Mouse (Mus musculus) kidney, embryonic 16.5 days (tissue): ENCODE data around the gene Upk3bl. TPM values are rescaled to one million over a fixed set of nuclear protein-coding genes. Genes with fewer than 3 reads are reported as not detected.
"Not testable (repeated sequence)": the region's sequence is repeated elsewhere in the genome, so short reads cannot be mapped to it uniquely, and the experiment has no call there.

ENCODE experiments used
- ATAC-seq: fragments of 200-750 bp; cut with Nextera tagmentation; 2 replicates; pipeline ENCODE4 v1.8.0; 2017; ENCODE audit warnings: moderate TSS enrichment; ENCODE audit not compliant: low FRiP score, low TSS enrichment
- H3K27ac ChIP-seq: fragments of 300-500 bp; sonication (generic); 2 replicates; pipeline ENCODE4 v1.5.1; 2014; ENCODE audit warnings: low read length
- H3K27me3 ChIP-seq: fragments of 300-500 bp; sonication (generic); 2 replicates; pipeline ENCODE4 v1.6.1; 2014; ENCODE audit warnings: low read length, control low read depth, mixed read lengths; ENCODE audit not compliant: insufficient read depth
- H3K36me3 ChIP-seq: fragments of 300-500 bp; sonication (generic); 2 replicates; pipeline ENCODE4 v1.6.1; 2014; ENCODE audit warnings: low read length, control low read depth, mixed read lengths; ENCODE audit not compliant: insufficient read depth
- H3K4me1 ChIP-seq: fragments of 300-500 bp; sonication (generic); 2 replicates; pipeline ENCODE4 v1.6.1; 2014; ENCODE audit warnings: low read length, control low read depth, mixed read lengths; ENCODE audit not compliant: insufficient read depth
- H3K4me2 ChIP-seq: fragments of 300-500 bp; sonication (generic); replicated peaks from 2 replicates; pipeline ENCODE4 v1.6.1; 2014; ENCODE audit warnings: low read depth, low read length
- H3K4me3 ChIP-seq: fragments of 300-500 bp; sonication (generic); 2 replicates; pipeline ENCODE4 v1.5.1; 2014; ENCODE audit warnings: mild to moderate bottlenecking, low read length
- H3K9ac ChIP-seq: fragments of 300-500 bp; sonication (generic); replicated peaks from 2 replicates; pipeline ENCODE4 v1.6.1; 2014; ENCODE audit warnings: low read length
- H3K9me3 ChIP-seq: fragments of 300-500 bp; sonication (generic); 2 replicates; pipeline ENCODE4 v1.6.1; 2016; ENCODE audit warnings: low read length, control low read depth
- WGBS: fragments of 180-500 bp; shearing (Covaris S2); extraction: QIAGEN DNeasy Blood & Tissue Kit; methylation state at CpG from one replicate; pipeline ENCODE4 v1.1.7; 2014; 5-methylcytosine and 5-hydroxymethylcytosine counted together
- polyA plus RNA-seq: library from polyadenylated mRNA; unstranded; fragments of >200 nt; fragmentation: Nextera tagmentation; extraction: Ambion mirVana; gene quantifications from 2 replicates; pipeline ENCODE4 v1.2.1, GENCODE M21; 2015

Gene Upk3bl
- polyA plus RNA-seq, 1 experiment from 2014 or later, result 3.6 TPM

GRCm38 (mm10) chr5:136057085-136057484 is 2.8 kb downstream of the Upk3bl start:
- no peak overlapping the region for H3K27ac ChIP-seq

GRCm38 (mm10) chr5:136061567-136061966 is 7.3 kb downstream of the Upk3bl start:
- 13% methylated on average over 12 of the region's 12 CpGs for WGBS
- Histone ChIP-seq H3K27me3 (no peaks in the 10 kb centered on the region), H3K9ac (peak overlapping the region; percentile 51), H3K4me1 (peaks cover 12% of the 10 kb centered on the region), H3K4me2 (no peak overlapping the region), H3K27ac (no peak overlapping the region), H3K4me3 (no peak overlapping the region), H3K9me3 (no peaks in the 10 kb centered on the region), H3K36me3 (no peaks in the 10 kb centered on the region)
- ATAC-seq, result peak; percentile 42; the same call in 1 of the 2 replicates

More at GRCm38 (mm10) chr5:136057085-136057484, 2.8 kb downstream of the Upk3bl start:
- H3K4me1 ChIP-seq, result peaks cover 16% of the 10 kb centered on the region
- no peak overlapping the region for H3K4me2 ChIP-seq
- no peak overlapping the region for H3K4me3 ChIP-seq
- 23% methylated on average over 8 of the region's 8 CpGs for WGBS
- no peaks in the 10 kb centered on the region for H3K36me3 ChIP-seq
- no peaks in the 10 kb centered on the region for H3K9me3 ChIP-seq
- ATAC-seq, result no peak
- H3K9ac ChIP-seq, result no peak overlapping the region
- H3K27me3 ChIP-seq, result no peaks in the 10 kb centered on the region

- Histone ChIP-seq H3K27ac (no peak overlapping the region), H3K36me3 (no peaks in the 10 kb centered on the region), H3K4me3 (no peak overlapping the region), H3K4me2 (no peak overlapping the region), H3K9ac (no peak overlapping the region), H3K9me3 (no peaks in the 10 kb centered on the region), H3K4me1 (peaks cover 5% of the 10 kb centered on the region; the same call in 1 of the 2 replicates), H3K27me3 (0 out of 2 replicates have a peak, but pooled peaks cover 3% of the 10 kb centered on the region)
- ATAC-seq, result no peak
- WGBS, result 88% methylated on average over 10 of the region's 10 CpGs
These were observed 9.6 kb downstream of the Upk3bl start for GRCm38 (mm10) chr5:136063920-136064319.

GRCm38 (mm10) chr5:136066404-136067148 is 12.3 kb downstream of the Upk3bl start:
- H3K36me3 ChIP-seq, ATAC-seq, H3K27ac ChIP-seq, H3K9ac ChIP-seq, H3K4me1 ChIP-seq, H3K4me2 ChIP-seq, H3K27me3 ChIP-seq, H3K9me3 ChIP-seq, H3K4me3 ChIP-seq: not testable (repeated sequence)
- 65% methylated on average over 11 of the region's 11 CpGs for WGBS

- H3K9ac ChIP-seq, result no peak overlapping the region
- ATAC-seq, result no peak
- H3K4me1 ChIP-seq, result no peaks in the 10 kb centered on the region
- H3K27ac ChIP-seq, result no peak overlapping the region
- H3K4me2 ChIP-seq, result no peak overlapping the region
- no peaks in the 10 kb centered on the region for H3K36me3 ChIP-seq
- H3K9me3 ChIP-seq, result no peaks in the 10 kb centered on the region
- H3K27me3 ChIP-seq, result 0 out of 2 replicates have a peak, but pooled peaks cover 3% of the 10 kb centered on the region
- H3K4me3 ChIP-seq, result no peak overlapping the region
- 49% methylated on average over 2 of the region's 2 CpGs for WGBS
These were observed 15.1 kb downstream of the Upk3bl start for GRCm38 (mm10) chr5:136069411-136069810.

- Histone ChIP-seq H3K4me2 (no peak overlapping the region), H3K27me3 (0 out of 2 replicates have a peak, but pooled peaks cover 2% of the 10 kb centered on the region), H3K9me3 (no peaks in the 10 kb centered on the region), H3K27ac (no peak overlapping the region), H3K36me3 (no peaks in the 10 kb centered on the region), H3K9ac (no peak overlapping the region), H3K4me3 (no peak overlapping the region), H3K4me1 (peaks cover 9% of the 10 kb centered on the region)
- 35% methylated on average over 6 of the region's 6 CpGs for WGBS
- ATAC-seq, result no peak
These were observed 18.8 kb downstream of the Upk3bl start for GRCm38 (mm10) chr5:136073051-136073450.

- Histone ChIP-seq H3K9ac (no peak overlapping the region), H3K9me3 (no peaks in the 10 kb centered on the region), H3K27ac (no peak overlapping the region), H3K4me3 (no peak overlapping the region), H3K36me3 (no peaks in the 10 kb centered on the region), H3K4me2 (no peak overlapping the region), H3K4me1 (peaks cover 9% of the 10 kb centered on the region), H3K27me3 (no peaks in the 10 kb centered on the region)
- WGBS, result 73% methylated on average over 11 of the region's 11 CpGs
- ATAC-seq, result no peak
These were observed 19.2 kb downstream of the Upk3bl start for GRCm38 (mm10) chr5:136073526-136073925.

GRCm38 (mm10) chr5:136075076-136075475 is 20.8 kb downstream of the Upk3bl start:
- Histone ChIP-seq H3K9ac (no peak overlapping the region), H3K9me3 (no peaks in the 10 kb centered on the region), H3K27ac (no peak overlapping the region), H3K36me3 (no peaks in the 10 kb centered on the region), H3K4me1 (peaks cover 9% of the 10 kb centered on the region), H3K4me3 (no peak overlapping the region), H3K27me3 (no peaks in the 10 kb centered on the region), H3K4me2 (no peak overlapping the region)
- WGBS, result 83% methylated on average over 5 of the region's 5 CpGs
- no peak for ATAC-seq

GRCm38 (mm10) chr5:136076284-136076683 is 22.0 kb downstream of the Upk3bl start:
- 36% methylated on average over 7 of the region's 7 CpGs for WGBS
- peaks cover 9% of the 10 kb centered on the region for H3K4me1 ChIP-seq
- no peak overlapping the region for H3K9ac ChIP-seq
- H3K36me3 ChIP-seq, result no peaks in the 10 kb centered on the region
- no peak overlapping the region for H3K4me3 ChIP-seq
- 0 out of 2 replicates have a peak overlapping the region, but pooled peaks have one; percentile 3 for H3K4me2 ChIP-seq
- no peaks in the 10 kb centered on the region for H3K9me3 ChIP-seq
- peak; percentile 33; the same call in 1 of the 2 replicates for ATAC-seq
- H3K27ac ChIP-seq, result peak overlapping the region; percentile 72
- no peaks in the 10 kb centered on the region for H3K27me3 ChIP-seq

GRCm38 (mm10) chr5:136077001-136077550 is 22.8 kb downstream of the Upk3bl start:
- Histone ChIP-seq H3K36me3 (no peaks in the 10 kb centered on the region), H3K4me1 (peaks cover 9% of the 10 kb centered on the region), H3K4me3 (no peak overlapping the region), H3K27me3 (no peaks in the 10 kb centered on the region), H3K4me2 (no peak overlapping the region), H3K9ac (no peak overlapping the region), H3K9me3 (no peaks in the 10 kb centered on the region), H3K27ac (peak overlapping the region; percentile 72; the same call in 1 of the 2 replicates)
- WGBS, result 65% methylated on average over 9 of the region's 9 CpGs
- no peak for ATAC-seq
